Mouse (Mus musculus): ENCODE measurements around the gene Ugcg. TPM values are rescaled to one million over a fixed set of nuclear protein-coding genes. Genes with fewer than 3 reads are reported as not detected.

The Ugcg gene
- polyA plus RNA-seq, 1 experiment from 2014 or later = 7.6 TPM

DNA sequence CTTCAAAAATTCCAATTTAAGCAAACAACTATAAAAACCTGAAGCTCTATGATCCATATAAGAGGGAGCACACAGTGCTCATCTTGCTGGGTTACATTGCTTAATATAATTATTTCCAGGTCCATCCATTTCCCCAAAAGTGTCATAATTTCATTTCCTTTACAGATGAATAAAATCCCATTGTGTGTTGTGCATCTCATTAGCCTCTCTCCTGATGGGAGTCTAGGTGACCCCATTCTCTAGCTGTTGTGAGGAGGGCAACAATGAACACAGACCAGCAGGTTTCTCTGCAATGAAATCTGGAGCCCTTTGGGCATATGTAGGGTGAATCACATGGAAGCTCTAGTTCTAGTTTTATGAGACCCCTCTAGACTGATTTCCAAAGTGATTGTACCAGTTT, 39.9 kb downstream of the Ugcg start:
- Histone ChIP-seq H3K27ac (no peak overlapping the region), H3K4me2 (ENCODE audit: low read length) (no peak overlapping the region), H3K4me3 (replicated peaks; ENCODE audit: low read depth, low read length) (no peak overlapping the region), H3K9me3 (replicated peaks; ENCODE audit: low read length) (no peaks in the 10 kb centered on the region), H3K27me3 (ENCODE audit: insufficient read depth, low read length) (no peaks in the 10 kb centered on the region), H3K36me3 (ENCODE audit: insufficient read depth, low read length) (no peaks in the 10 kb centered on the region; the same call in 1 of the 2 replicates), H3K9ac (ENCODE audit: low read depth, low read length) (no peak overlapping the region), H3K4me1 (replicated peaks; ENCODE audit: insufficient read depth, low read length) (no peaks in the 10 kb centered on the region)
- TF ChIP-seq CTCF (IDR thresholded peaks at IDR 0.05; ENCODE audit: low read depth) = no peak
- ATAC-seq (replicated peaks; ENCODE audit: low FRiP score, low read depth) (no peak), DNase-seq (ENCODE audit: low spot score) (no peak)

DNA sequence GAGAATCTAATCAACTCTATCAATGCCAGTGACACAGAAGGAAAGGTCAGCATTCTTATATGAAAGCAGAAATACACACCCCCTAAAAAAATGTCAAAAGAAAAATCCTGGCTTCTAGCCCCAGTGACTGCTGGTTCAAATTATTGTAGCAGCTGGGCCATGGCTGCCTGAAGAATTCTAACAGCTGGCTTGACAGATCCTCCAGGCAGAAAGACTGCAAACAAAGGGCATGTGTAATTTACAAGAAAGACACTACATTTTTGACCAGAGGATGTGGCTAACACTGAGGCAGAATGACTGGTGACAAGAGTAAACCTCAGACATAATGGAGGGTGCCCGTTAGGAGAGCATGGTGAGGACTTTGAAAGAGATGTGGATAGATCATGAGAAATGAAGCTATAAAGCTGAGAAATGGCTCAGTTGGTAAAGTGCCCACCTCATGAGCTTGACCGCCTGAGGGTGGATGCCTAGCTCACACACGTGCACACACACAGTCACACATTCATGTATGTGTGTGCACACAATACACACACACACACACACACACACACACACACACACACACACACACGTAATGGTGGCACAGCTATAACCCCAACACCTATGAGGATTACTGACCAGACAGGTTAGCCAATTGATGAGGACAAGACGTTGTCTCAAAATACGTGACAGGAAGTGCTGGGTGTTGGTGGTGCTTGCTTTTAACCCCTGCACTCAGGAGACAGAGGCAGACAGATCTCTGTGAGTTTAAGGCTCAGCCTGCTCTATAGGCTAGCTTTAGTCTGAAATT, 42.4 kb downstream of the Ugcg start:
- no peak overlapping the region for H3K4me2 ChIP-seq (ENCODE audit: low read length)
- 84% methylated on average over 6 of the region's 6 CpGs for WGBS
- no peaks in the 10 kb centered on the region for H3K4me1 ChIP-seq (replicated peaks; ENCODE audit: insufficient read depth, low read length)
- DNase-seq (ENCODE audit: low spot score) (peak; percentile 50), ATAC-seq (replicated peaks; ENCODE audit: low FRiP score, low read depth) (no peak)
- no peak overlapping the region for H3K4me3 ChIP-seq (replicated peaks; ENCODE audit: low read depth, low read length)
- no peaks in the 10 kb centered on the region for H3K9me3 ChIP-seq (replicated peaks; ENCODE audit: low read length)
- H3K36me3 ChIP-seq (ENCODE audit: insufficient read depth, low read length) = no peaks in the 10 kb centered on the region
- no peak overlapping the region for H3K27ac ChIP-seq
- H3K9ac ChIP-seq (ENCODE audit: low read depth, low read length) = no peak overlapping the region
- no peak for TF ChIP-seq CTCF (IDR thresholded peaks at IDR 0.05; ENCODE audit: low read depth)
- no peaks in the 10 kb centered on the region for H3K27me3 ChIP-seq (ENCODE audit: insufficient read depth, low read length)

DNA sequence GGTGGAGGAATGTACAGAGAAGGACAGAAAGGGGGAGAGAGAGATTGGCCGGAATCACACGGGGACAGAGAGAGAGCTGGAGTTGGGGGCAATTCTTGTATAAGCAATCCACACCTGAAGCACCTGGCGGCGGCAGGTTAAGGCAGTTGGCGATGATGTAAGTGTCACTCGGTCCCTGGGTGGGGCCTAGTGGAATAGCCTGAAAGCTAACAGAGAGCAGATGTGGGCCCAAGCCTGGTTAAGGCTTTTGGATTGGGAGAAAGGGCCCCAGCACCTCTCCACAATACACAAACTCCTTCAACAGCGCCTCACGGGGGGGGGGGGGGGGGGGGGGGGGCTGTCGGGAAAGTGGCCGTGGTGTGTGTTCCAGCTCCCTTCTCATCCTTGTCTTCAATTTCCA, 45.0 kb downstream of the Ugcg start:
- H3K4me3 ChIP-seq (replicated peaks; ENCODE audit: low read depth, low read length) = no peak overlapping the region
- no peaks in the 10 kb centered on the region for H3K36me3 ChIP-seq (ENCODE audit: insufficient read depth, low read length)
- no peaks in the 10 kb centered on the region for H3K9me3 ChIP-seq (replicated peaks; ENCODE audit: low read length)
- H3K27ac ChIP-seq = no peak overlapping the region
- DNase-seq (ENCODE audit: low spot score) (no peak), ATAC-seq (replicated peaks; ENCODE audit: low FRiP score, low read depth) (no peak)
- no peaks in the 10 kb centered on the region for H3K27me3 ChIP-seq (ENCODE audit: insufficient read depth, low read length)
- H3K4me2 ChIP-seq (ENCODE audit: low read length) = no peak overlapping the region
- no peak for TF ChIP-seq CTCF (IDR thresholded peaks at IDR 0.05; ENCODE audit: low read depth)
- H3K9ac ChIP-seq (ENCODE audit: low read depth, low read length) = no peak overlapping the region
- WGBS = 98% methylated on average over 6 of the region's 10 CpGs
- no peaks in the 10 kb centered on the region for H3K4me1 ChIP-seq (replicated peaks; ENCODE audit: insufficient read depth, low read length)

DNA sequence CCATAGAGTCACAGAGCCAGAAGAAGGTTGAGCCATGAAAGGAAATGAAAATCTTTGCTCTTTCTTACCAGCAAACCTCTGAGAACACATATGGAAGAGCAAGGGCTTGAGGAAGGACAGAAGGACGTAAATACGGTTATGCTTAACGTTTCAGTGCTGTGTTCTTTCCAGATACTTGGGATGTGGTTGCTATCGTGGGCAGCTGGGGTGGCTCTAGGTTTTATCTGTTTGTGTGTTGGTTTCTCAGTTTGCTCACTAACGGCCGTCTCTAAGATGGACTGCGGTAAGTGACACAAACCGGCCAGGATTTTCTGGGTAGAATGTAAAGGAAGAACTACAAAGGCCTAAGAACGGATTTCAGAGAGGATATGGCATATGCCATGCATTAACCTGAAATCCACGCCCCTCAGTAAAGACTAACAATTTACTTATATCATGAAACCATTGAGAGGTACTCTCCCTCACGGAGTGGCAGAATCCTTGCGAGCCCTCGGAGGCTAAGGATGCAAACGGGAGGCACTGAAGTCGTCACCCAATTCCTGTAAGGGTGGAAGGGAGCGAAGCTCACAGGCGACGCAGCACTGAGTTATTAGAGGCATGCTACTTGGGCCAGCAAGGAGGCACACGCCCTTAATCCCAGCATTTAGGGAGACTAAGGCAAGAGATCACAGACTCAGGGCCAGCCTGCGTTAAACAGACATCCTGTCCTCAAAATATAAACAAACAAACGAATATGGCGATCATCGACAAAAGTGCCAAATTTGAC, 45.6 kb downstream of the Ugcg start:
- no peak overlapping the region for H3K27ac ChIP-seq
- 90% methylated on average over 23 of the region's 23 CpGs for WGBS

DNA sequence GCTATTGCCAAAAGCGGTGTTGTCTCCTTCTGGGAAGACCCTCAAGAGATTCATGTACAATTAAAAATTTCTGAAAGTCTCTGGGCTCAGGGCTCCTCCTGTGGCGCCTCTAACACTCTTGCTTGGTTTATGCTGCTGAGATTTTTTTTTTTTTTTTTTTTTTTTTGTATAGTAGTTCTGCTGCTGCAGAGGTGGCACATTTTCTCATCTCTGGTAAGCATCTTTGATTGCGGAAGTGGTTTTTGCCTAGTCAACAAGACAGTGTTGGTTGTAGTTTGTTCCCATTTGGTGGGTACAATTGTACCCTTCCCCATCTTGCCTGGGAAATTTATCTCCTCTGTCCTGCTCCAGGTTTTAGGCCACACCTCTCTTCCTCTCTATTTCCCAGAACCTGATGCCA, 47.3 kb downstream of the Ugcg start:
- no peak overlapping the region for H3K27ac ChIP-seq
- WGBS = 92% methylated on average over 3 of the region's 3 CpGs
- H3K36me3 ChIP-seq (ENCODE audit: insufficient read depth, low read length) = no peaks in the 10 kb centered on the region
- H3K9me3 ChIP-seq (replicated peaks; ENCODE audit: low read length) = no peaks in the 10 kb centered on the region
- no peak overlapping the region for H3K4me3 ChIP-seq (replicated peaks; ENCODE audit: low read depth, low read length)
- 0 out of 2 replicates have a peak, but pooled peaks cover 2% of the 10 kb centered on the region for H3K4me1 ChIP-seq (replicated peaks; ENCODE audit: insufficient read depth, low read length)
- H3K27me3 ChIP-seq (ENCODE audit: insufficient read depth, low read length) = no peaks in the 10 kb centered on the region
- no peak overlapping the region for H3K4me2 ChIP-seq (ENCODE audit: low read length)
- DNase-seq (ENCODE audit: low spot score) (no peak), ATAC-seq (replicated peaks; ENCODE audit: low FRiP score, low read depth) (no peak)
- H3K9ac ChIP-seq (ENCODE audit: low read depth, low read length) = no peak overlapping the region
- no peak for TF ChIP-seq CTCF (IDR thresholded peaks at IDR 0.05; ENCODE audit: low read depth)

More for the DNA sequence above, 45.6 kb downstream of the Ugcg start:
- TF ChIP-seq CTCF (IDR thresholded peaks at IDR 0.05; ENCODE audit: low read depth) = no peak
- Histone ChIP-seq H3K27me3 (ENCODE audit: insufficient read depth, low read length) (no peaks in the 10 kb centered on the region), H3K4me1 (replicated peaks; ENCODE audit: insufficient read depth, low read length) (0 out of 2 replicates have a peak, but pooled peaks cover 2% of the 10 kb centered on the region), H3K9me3 (replicated peaks; ENCODE audit: low read length) (no peaks in the 10 kb centered on the region), H3K4me3 (replicated peaks; ENCODE audit: low read depth, low read length) (no peak overlapping the region), H3K9ac (ENCODE audit: low read depth, low read length) (no peak overlapping the region), H3K36me3 (ENCODE audit: insufficient read depth, low read length) (no peaks in the 10 kb centered on the region), H3K4me2 (ENCODE audit: low read length) (no peak overlapping the region)
- no peak for DNase-seq (ENCODE audit: low spot score)
- no peak for ATAC-seq (replicated peaks; ENCODE audit: low FRiP score, low read depth)

DNA sequence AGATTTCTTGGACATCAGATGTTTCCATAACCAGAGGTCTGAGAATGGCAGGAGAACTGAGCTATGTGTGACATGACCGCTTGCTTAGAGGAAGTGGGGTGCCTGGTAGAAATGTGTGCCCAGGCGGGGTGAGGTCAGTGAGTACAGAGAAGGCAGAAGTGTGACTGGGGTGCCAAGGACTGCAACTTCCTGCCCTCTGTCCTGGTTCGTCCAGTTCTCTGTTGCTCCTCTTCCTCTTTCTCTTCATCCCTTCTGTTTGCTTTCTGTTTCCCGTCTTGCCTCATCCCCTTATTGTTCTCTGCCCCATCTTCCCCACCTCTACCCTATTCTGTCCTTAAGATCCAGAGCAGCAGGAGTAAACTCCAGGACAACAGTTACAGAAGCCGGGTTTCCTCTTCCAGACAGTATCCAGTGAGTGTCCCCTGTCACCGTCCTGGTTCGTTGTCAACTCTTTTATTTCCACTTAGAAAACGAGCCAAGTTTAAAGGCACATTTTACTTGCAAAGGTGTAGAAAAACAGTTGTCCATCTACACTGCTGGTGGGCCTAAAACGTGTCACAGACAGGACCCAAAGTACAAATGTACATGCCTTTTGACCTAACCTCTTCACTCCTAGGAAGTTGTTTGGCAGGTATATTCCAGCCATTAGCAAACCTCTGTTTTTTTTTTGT, 49.7 kb downstream of the Ugcg start:
- no peaks in the 10 kb centered on the region for H3K9me3 ChIP-seq (replicated peaks; ENCODE audit: low read length)
- DNase-seq (ENCODE audit: low spot score) = no peak
- WGBS = 47% methylated on average over 9 of the region's 9 CpGs
- no peak for ATAC-seq (replicated peaks; ENCODE audit: low FRiP score, low read depth)
- H3K36me3 ChIP-seq (ENCODE audit: insufficient read depth, low read length) = no peaks in the 10 kb centered on the region
- no peak for TF ChIP-seq CTCF (IDR thresholded peaks at IDR 0.05; ENCODE audit: low read depth)
- H3K4me3 ChIP-seq (replicated peaks; ENCODE audit: low read depth, low read length) = no peak overlapping the region
- 0 out of 2 replicates have a peak, but pooled peaks cover 2% of the 10 kb centered on the region for H3K4me1 ChIP-seq (replicated peaks; ENCODE audit: insufficient read depth, low read length)
- H3K27ac ChIP-seq = no peak overlapping the region
- H3K9ac ChIP-seq (ENCODE audit: low read depth, low read length) = no peak overlapping the region
- H3K27me3 ChIP-seq (ENCODE audit: insufficient read depth, low read length) = no peaks in the 10 kb centered on the region
- no peak overlapping the region for H3K4me2 ChIP-seq (ENCODE audit: low read length)

Data from kidney, postnatal 0 days (tissue).